Mouse (Mus musculus) layer of hippocampus, adult 6 months (tissue): ENCODE results near the gene Tmem143. TPM values are rescaled to one million over a fixed set of nuclear protein-coding genes. Genes with fewer than 3 reads are reported as not detected.

Experiments used
- long read RNA-seq, 2 experiments: library from polyadenylated mRNA; unstranded; transcript quantifications; one replicate each; pipeline ENCODE4 v2.0.0; 2019 to 2020
- polyA plus RNA-seq: library from polyadenylated mRNA; unstranded; fragments of <200 nt; fragmentation: Nextera tagmentation; gene quantifications from 2 replicates; pipeline ENCODE4 v1.2.3, GENCODE M21; 2021

Tmem143 gene
- polyA plus RNA-seq = 2.6 and 3.3 TPM in 2 replicates
- long read RNA-seq, experiment 1, partial matches to known transcripts = 1 of 4 reads
- long read RNA-seq, experiment 1, other reads (novel, unspliced or antisense) = 1 of 4 reads
- long read RNA-seq, experiment 2, partial matches to known transcripts = 0 of 8 reads
- long read RNA-seq, experiment 2, other reads (novel, unspliced or antisense) = 3 of 8 reads

GRCm38 (mm10) chr7:45896517-45897257 is at the start of gene Tmem143, which contains the start of gene Syngr4:
Tmem143 (plus strand) TSS chr7:45896941.
Syngr4 (minus strand) TSS chr7:45896714.

GRCm38 (mm10) chr7:45872624-45873023 is 24.1 kb upstream of the Tmem143 start, which contains the start of gene Kdelr1:
Kdelr1 (plus strand) TSS chr7:45872772.

GRCm38 (mm10) chr7:45878278-45878677 is 18.5 kb upstream of the Tmem143 start, which contains the start of gene Grin2d:
Grin2d (minus strand) TSS chr7:45878378.

GRCm38 (mm10) chr7:45921242-45921621 is 24.5 kb downstream of the Tmem143 start, which contains the start of gene Emp3:
Emp3 (minus strand) TSS chr7:45921404.

GRCm38 (mm10) chr7:45923762-45924428 is 27.2 kb downstream of the Tmem143 start, which contains the start of gene Ccdc114:
Ccdc114 (plus strand) TSS chr7:45924072.

Other genes with a start within 250 kb of the Tmem143 start
- gene Fut2, start 230.5 kb upstream of the Tmem143 start, polyA plus RNA-seq = 0.10 and 0.16 TPM in 2 replicates
- gene Ntn5, start 212.9 kb upstream of the Tmem143 start, polyA plus RNA-seq = 5.2 and 6.6 TPM in 2 replicates
- 0.15 and 0.36 TPM in 2 replicates for gene Sec1, start 202.5 kb upstream of the Tmem143 start, polyA plus RNA-seq
- gene Car11, start 197.1 kb upstream of the Tmem143 start, polyA plus RNA-seq = 39.6 and 49.9 TPM in 2 replicates
- gene Dbp, start 191.9 kb upstream of the Tmem143 start, polyA plus RNA-seq = 49.2 and 52.8 TPM in 2 replicates
- 357 and 361 TPM in 2 replicates for gene Rpl18, start 181.5 kb upstream of the Tmem143 start, polyA plus RNA-seq
- 5.5 and 6.1 TPM in 2 replicates for gene Sphk2, start 178.9 kb upstream of the Tmem143 start, polyA plus RNA-seq
- 0.09 TPM in 1 of 2 replicates, not detected in the other for gene Fam83e, start 175.7 kb upstream of the Tmem143 start, polyA plus RNA-seq
- not detected in 2 replicates for gene Spaca4, start 171.1 kb upstream of the Tmem143 start, polyA plus RNA-seq
- 6.9 and 9.4 TPM in 2 replicates for gene Lmtk3, start 113.2 kb upstream of the Tmem143 start, polyA plus RNA-seq
- 20.6 and 22.7 TPM in 2 replicates for gene Sult2b1, start 112.3 kb upstream of the Tmem143 start, polyA plus RNA-seq
- 135 and 136 TPM in 2 replicates for gene Cyth2, start 82.4 kb upstream of the Tmem143 start, polyA plus RNA-seq
- gene Kcnj14, start 72.2 kb upstream of the Tmem143 start, polyA plus RNA-seq = 1.5 and 2.2 TPM in 2 replicates
- gene Grwd1, start 66.0 kb upstream of the Tmem143 start, polyA plus RNA-seq = 23.8 and 25.5 TPM in 2 replicates
- 44.4 and 48.6 TPM in 2 replicates for gene Kdelr1, start 24.2 kb upstream of the Tmem143 start, polyA plus RNA-seq
- gene Grin2d, start 18.6 kb upstream of the Tmem143 start, polyA plus RNA-seq = 0.59 and 0.88 TPM in 2 replicates
- not detected in 2 replicates for gene Syngr4, start 227 bp upstream of the Tmem143 start, polyA plus RNA-seq
- 6.8 and 8.2 TPM in 2 replicates for gene Emp3, start 24.5 kb downstream of the Tmem143 start, polyA plus RNA-seq
- gene Ccdc114, start 27.1 kb downstream of the Tmem143 start, polyA plus RNA-seq = 1.2 and 2.6 TPM in 2 replicates
- 0.10 and 0.13 TPM in 2 replicates for gene Abcc6, start 133.4 kb downstream of the Tmem143 start, polyA plus RNA-seq
- 21.3 and 22.8 TPM in 2 replicates for gene Nomo1, start 136.8 kb downstream of the Tmem143 start, polyA plus RNA-seq
- 4.6 and 4.7 TPM in 2 replicates for gene Kcnj11, start 203.8 kb downstream of the Tmem143 start, polyA plus RNA-seq